Mouse (Mus musculus) CD4-positive helper T cell, adult 2 months (primary cell): ENCODE measurements around the gene Rps7.

Experiments
- DNase-seq: peaks from one replicate; pipeline ENCODE4 v3.0.0-alpha.2; 2012; ENCODE audit warnings: low read depth, missing footprints, low spot score

The Rps7 gene

GRCm38 (mm10) chr12:28635535-28636476 is at the start of gene Rps7:
Gene Rps7 (minus strand): TSS chr12:28635953.
- DNase-seq: peak; percentile 96

GRCm38 (mm10) chr12:28684674-28685073 is 48.9 kb upstream of the Rps7 start:
- DNase-seq: no peak

- DNase-seq: no peak
Measured at GRCm38 (mm10) chr12:28675925-28676209, 40.1 kb upstream of the Rps7 start.

- peak; percentile 87 for DNase-seq
Measured at GRCm38 (mm10) chr12:28675121-28675924, 39.6 kb upstream of the Rps7 start, which contains the start of gene Adi1. Gene Adi1 (plus strand): TSS chr12:28675231.

DNA sequence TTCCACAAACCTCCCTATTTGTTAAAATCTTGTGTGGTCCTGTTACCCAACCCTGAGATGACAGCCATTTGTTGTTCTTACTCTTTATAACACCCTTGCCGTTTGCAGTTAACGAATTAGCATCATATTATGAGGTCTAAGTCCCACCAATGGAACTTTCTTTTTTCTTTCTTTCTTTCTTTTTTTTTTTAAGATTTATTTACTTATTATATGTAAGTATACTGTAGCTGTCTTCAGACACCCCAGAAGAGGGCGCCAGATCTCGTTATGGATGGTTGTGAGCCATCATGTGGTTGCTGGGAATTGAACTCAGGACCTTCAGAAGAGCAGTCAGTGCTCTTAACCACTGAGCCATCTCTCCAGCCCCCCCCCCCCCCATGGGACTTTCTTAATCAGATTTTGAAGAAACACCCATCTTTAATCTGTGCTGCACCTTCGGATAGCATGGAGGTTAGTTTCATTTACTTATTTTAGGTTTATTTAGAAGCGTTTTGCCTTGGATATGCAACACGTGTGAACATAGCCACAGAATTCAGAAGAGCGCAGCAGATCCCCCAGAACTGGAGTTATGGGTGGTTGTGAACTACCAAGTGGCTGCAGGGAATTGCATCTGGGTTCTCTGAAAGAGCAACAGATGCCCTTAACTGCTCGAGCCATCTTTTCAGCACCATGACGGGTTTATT is 38.4 kb upstream of the Rps7 start:
- no peak for DNase-seq

- DNase-seq: no peak
Measured at GRCm38 (mm10) chr12:28667287-28667686, 31.5 kb upstream of the Rps7 start.

- DNase-seq: no peak
Measured at GRCm38 (mm10) chr12:28666734-28667133, 31.0 kb upstream of the Rps7 start.

DNA sequence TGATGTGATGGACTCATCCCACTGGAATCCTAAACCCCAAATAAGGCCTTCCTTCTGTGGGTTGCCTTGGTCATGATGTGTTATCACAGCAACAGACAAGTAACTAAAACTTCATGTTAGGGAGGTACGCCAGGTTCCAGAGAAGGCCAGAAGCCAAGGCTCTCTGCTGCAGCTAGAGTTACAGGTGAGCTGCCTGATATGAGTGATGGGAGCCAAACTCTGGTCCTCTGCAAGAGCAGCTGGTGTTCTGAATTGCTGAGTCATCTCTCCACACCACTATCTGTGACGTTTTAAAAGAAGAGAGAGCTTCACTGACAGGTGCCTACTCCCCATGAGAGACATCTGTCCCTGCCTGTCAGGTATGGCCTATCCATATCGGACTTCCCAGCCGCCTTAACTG is 26.9 kb upstream of the Rps7 start:
- no peak for DNase-seq

DNA sequence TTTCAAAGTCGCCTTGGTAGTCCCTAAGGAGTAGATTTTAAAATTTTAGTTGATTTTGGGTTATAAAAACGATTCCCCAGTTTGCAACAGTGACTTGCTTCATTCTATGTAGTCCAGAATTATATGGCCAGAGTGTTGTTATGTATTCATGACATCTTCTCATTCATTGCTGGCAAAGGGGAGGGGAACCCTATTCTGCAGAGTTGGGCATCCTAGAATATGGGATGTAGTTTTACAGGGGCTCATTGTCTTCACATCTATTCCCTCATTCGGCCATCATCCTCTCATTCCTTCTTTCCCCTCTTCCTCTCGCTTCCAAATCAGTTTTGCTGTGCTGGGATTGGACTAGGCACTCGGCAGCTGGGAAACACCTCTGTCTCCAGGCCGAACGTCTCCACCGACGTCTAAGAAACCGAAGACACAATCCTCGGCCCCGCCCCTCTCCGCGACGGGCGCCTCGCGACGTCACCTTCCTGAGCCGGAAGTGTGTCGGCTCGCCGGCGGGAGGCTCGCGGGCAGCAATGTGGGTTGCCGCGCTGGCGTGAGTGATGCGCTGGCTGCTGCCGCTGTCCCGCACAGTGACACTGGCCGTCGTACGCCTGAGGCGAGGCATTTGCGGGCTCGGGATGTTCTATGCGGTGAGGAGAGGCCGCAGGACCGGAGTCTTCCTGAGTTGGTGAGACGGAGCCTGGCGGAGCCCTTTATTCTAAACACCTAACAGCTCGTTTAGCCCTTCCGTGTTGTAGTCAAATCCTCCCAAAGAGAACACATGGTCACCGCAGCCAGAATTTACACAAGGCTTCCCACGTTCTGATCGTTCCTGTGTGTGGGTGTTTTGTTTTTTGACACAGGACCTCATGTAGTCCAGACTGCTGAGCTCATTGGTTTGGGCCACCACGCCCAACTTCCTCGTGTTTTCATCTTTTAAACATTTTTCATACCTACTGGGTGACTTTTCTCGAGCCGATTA is 13.7 kb upstream of the Rps7 start, which contains the start of gene Rnaseh1:
Rnaseh1 (plus strand) TSS at position 462 of the 970 bp plus-strand sequence.
- DNase-seq: peak; percentile 91

- peak; percentile 38 for DNase-seq
Measured at GRCm38 (mm10) chr12:28638778-28639177, 3.0 kb upstream of the Rps7 start.

GRCm38 (mm10) chr12:28636543-28636942 is 790 bp upstream of the Rps7 start:
- no peak for DNase-seq

DNA sequence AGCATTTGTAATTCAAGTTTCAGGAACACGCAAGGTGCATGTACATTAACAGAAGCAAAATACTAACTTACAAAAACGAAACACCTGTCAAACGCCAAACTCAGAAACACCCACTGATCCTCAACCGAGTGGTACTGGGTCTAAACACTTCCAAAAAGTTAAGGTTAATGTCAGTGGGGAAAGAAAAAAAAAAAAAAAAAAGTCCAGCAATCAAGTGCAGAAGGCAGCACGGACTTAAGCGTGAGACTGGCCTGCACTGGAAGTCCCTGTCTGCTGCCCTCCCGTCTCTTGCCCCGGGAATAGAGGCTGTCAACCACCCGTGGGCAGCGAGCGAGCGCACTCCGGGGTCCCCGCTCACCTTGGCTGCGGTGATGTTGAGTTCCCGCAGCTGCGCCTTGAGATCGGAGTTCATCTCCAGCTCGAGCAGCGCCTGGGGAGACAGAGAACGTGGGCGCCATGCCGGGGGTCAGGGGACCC is 657 bp downstream of the Rps7 start:
- DNase-seq: no peak

GRCm38 (mm10) chr12:28628436-28628835 is 7.3 kb downstream of the Rps7 start:
- no peak for DNase-seq

- DNase-seq: no peak
Measured at GRCm38 (mm10) chr12:28627092-28627491, 8.7 kb downstream of the Rps7 start.

DNA sequence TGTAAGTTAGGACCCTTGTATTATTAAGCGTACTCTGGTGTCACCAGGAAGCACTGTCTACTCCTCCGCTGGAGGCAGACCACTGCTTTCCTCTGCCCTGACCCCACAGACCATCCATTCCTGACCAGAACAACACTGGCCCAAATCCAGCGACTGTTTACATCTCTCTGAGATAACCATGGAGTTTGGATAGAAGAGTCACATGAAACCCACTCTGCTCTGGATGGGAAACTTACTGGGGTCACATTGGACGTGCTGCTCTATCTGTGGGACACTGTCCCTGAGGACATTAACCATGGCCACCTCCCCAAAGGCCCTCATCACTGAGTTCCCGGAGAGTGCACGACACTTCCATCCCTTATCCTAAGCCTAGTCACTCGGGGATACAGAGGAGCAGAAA is 10.3 kb downstream of the Rps7 start:
- DNase-seq: no peak

- DNase-seq: no peak
Measured at GRCm38 (mm10) chr12:28624251-28624650, 11.5 kb downstream of the Rps7 start.

GRCm38 (mm10) chr12:28623195-28623594 is 12.6 kb downstream of the Rps7 start, which contains the start of gene Colec11:
Gene Colec11 (minus strand): TSS chr12:28623377.
- no peak for DNase-seq

DNA sequence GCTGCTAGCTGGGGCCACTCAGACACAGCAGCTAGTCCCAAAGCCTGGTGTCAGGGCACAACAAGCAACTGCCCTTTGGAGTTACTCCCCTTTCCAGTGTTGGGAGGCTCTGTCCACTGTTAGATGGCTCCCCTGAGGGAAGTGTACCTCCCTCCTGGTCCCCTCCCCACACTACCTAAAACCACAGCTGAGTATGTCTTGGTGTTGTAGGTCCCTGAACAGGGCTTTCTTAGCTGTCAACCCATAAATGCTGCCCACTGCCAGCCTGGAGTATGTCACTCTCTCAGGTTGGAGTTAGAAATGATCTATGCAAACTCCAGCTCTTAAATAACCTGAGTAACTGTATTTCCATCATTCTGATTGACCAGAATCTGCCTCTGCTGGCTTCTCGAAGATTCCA is 13.1 kb downstream of the Rps7 start:
- no peak for DNase-seq

DNA sequence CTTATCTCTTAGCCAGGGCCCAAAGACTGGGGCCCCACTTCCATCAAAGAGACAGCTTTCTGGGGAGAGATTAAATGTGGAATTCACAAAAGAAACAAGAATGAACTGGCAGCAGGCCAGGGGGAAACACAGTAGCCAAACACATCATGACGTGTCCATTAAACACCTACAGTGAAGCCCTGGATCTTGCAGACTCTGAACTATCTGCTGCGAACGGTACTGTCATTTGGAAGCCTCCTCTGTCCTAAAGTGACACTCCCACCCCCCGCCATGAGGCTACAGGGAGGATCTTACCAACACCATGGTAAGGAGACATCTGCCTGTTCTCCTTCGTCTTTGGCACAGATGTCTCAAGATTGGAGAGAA is 13.6 kb downstream of the Rps7 start:
- no peak for DNase-seq

GRCm38 (mm10) chr12:28621451-28622166 is 14.1 kb downstream of the Rps7 start:
- DNase-seq: no peak
